Mouse (Mus musculus) adrenal gland, adult 8-10 months (tissue): ENCODE data around the gene Tada2b. TPM values are rescaled to one million over a fixed set of nuclear protein-coding genes. Genes with fewer than 3 reads are reported as not detected.

Experiments
- DNase-seq: peaks from one replicate; pipeline ENCODE4 v3.0.0; 2022
- total RNA-seq, 4 experiments: library from RNA; stranded (reverse); gene quantifications; 2 replicates each; pipeline ENCODE4 v1.2.4; 2022

Gene Tada2b
- total RNA-seq, 4 experiments from 2014 or later = 34.0 to 42.2 (median 35.6) TPM

DNA sequence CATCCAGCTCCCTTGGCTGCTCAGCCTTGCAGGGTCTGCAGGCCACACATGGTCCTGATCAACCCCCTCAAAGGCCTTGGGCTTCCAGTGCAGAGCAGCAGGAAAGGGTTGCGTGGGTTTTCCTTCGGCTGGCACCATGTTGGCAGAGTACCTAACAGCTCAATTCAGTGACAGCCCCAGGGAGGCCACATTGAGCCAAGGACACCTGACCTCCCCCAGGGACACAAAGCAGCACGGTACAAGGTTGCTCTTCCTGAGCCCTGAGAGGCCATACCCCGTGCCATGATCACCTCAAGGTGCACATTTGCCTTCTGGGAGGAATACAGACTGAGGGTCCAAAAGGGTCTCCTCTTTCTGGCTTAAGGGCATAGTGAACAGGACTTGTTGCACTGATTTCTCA is 39.5 kb downstream of the Tada2b start:
- peak; percentile 60 for DNase-seq

DNA sequence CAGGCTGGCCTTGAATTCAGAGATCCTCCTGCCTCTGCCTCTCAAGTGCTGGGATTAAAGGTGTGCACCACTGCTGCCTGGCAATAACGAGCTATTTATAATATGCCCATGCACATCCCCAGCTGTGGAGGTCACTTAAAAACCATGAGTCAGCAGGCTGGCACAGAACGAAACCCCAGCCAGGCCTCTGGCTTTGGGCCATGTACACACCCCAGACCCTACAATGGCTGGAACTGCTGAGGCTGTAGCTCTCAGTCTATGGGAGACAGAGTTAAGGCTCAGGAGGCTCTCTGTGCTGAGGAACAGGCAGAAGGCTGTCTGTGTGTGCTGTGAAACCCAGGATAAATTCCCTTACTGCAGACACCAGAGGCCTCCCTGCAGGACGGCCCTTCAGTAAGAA is 43.3 kb downstream of the Tada2b start:
- DNase-seq = no peak

DNA sequence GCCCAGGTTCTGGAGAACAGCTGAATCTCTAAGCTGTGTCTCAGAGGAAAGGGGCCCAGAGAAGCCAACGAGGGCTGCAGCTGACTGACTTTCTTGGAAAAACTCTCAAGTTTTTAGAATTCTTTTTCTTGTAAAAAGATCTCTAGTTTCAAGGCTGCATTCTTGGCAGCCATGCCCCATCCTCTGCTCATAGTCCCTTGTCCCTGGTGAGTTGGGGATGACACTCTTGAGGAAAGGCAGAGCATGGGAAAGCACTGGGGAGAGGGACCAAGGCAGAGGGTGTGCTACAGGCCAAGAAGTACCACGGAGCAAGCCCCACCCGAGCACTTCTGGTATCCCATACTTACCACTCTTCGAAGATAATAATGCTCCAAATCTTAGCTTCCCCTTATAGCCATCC is 47.2 kb downstream of the Tada2b start:
- DNase-seq = peak; percentile 33

DNA sequence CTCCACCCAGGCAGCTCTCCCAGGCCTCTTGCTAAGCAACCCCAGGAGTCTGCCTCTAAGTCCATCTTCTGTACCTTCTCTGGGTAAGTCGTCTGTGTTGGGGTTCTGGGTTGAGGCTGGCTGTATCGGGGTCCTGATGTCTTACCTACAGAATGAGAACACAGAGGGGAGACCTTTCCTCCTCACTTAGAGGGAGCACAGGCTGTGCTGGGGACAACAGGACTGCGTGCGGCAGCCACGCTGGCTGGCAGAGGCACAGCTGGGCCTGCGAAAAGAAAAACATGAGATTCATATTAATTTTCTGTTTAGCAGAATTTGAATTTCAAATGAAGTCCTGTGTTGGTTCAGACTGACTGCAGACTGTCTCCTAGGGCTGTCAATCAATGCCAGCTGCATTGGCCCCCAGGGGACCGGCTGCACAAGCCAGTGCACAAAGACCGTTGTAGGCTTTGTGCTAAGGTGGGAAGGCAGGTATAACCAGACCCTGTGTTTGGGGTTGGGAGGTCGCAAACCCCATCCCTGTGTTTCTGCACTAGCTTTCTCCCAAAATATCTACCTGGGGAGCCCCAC is 49.6 kb downstream of the Tada2b start:
- no peak for DNase-seq

DNA sequence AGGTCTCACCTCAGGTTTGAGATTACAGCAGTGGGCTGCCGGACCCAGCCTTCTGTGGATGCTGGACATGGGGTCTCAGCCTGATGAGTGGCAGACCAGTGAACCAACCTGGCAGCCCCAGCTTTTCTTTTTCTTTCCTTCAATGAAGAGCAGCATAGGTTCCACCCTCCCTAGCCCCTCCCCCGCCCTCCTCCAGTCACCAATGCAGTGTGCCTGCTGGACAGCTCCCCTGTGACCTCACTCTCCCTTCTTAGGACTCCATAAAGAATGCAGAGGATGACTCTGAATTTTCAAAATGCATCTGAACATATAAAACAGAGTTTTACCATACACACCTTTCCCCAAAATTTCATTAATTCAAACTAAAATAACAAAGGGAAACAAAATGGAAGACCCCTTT is 52.4 kb downstream of the Tada2b start:
- DNase-seq = no peak

DNA sequence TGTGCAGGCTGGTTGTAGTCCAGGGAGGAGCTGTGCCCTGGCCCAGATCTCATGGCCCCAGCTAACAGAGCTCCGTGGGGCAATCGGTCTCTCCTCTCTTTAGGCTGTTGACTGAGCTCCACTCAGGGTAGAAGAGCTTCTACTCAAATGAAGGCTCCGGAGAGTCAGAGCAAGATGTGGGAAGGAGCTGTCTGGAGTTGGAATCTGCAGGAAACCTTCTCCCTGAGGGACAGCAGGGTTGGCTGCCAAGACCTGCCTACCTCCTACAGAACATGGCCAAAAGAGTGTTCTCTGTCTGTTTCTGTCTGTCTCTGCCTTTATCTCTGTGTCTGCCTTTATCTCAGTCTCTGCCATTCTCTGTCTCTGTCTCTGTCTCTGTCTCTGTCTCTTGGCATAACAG is 54.5 kb downstream of the Tada2b start:
- DNase-seq = no peak

DNA sequence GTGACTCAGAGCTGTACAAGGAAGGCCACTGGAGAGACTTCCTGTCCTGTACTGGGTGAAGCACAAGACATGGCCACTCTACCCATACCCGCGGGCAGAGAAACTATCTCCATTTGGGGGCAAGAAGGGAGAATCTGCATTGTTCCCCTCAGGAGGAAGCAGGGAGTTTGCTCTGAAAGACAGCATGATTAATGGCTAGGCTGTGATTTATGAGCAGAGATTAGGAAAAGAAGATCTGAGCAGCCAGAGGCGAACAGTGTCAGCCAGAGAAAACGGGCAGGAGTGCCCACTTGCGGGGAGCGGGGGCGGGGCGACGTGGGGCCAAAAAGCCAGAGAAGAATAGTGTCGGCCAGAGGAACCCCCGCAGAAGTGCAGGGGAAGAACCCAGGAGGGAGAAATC is 56.3 kb downstream of the Tada2b start:
- DNase-seq = no peak

DNA sequence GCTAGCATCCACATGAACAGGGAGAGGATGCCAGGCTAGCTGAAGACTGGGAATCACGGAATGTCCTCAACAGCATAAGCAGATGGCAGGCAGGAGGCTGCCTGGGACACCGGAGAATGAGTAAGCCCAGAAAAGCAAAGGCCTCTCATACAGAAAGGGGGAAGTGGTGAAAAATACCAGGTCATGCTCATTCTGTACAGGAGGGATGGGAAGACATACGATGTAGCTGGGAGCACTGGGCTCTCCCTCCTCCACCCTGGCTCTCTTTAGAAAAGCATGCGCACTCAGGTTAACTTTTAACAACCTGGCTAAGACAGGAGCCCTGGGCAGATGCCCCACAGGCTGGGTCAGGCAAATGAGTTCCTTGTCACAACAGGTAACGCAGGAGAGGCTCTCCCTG is 57.7 kb downstream of the Tada2b start:
- DNase-seq = no peak

DNA sequence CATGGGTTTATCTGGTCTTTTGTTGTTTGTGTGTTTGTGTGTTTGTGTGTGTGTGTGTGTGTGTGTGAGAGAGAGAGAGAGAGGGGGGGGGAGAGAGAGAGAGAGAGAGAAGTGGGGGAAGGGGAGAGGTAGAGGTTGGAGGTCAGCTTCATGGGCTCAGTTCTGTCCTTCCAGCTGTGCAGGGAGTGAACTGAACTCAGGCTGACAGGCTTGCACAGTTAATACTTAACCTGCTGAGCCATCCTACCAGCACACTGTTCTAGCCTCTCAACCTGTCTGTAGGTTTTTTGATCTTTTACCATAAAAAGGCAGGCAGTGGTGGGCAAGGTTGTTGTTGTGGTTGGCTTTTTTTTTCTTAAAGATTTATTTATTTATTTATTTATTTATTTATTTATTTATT is 59.4 kb downstream of the Tada2b start:
- no peak for DNase-seq

Other genes starting within 250 kb of the Tada2b start
- gene Sorcs2, start 86.1 kb downstream of the Tada2b start, total RNA-seq = 10 to 100 TPM in 3 of 4 experiments, 1 to 10 TPM in 1; 7.9 to 18.3 (median 12.5) TPM
- 10 to 100 TPM; 53.4 to 69.1 (median 62.6) TPM for gene Grpel1, start 19.3 kb downstream of the Tada2b start, total RNA-seq
- under 1 TPM; 0.38 to 0.99 (median 0.55) TPM for gene Ccdc96, start 303 bp upstream of the Tada2b start, total RNA-seq
- gene Tbc1d14, start 109.0 kb upstream of the Tada2b start, total RNA-seq = 10 to 100 TPM; 46.1 to 55.5 (median 53.4) TPM
- gene D5Ertd579e, start 211.7 kb upstream of the Tada2b start, total RNA-seq = 10 to 100 TPM; 64.5 to 98.4 (median 79.4) TPM